Mouse (Mus musculus): ENCODE data around the gene Rint1.

DNA sequence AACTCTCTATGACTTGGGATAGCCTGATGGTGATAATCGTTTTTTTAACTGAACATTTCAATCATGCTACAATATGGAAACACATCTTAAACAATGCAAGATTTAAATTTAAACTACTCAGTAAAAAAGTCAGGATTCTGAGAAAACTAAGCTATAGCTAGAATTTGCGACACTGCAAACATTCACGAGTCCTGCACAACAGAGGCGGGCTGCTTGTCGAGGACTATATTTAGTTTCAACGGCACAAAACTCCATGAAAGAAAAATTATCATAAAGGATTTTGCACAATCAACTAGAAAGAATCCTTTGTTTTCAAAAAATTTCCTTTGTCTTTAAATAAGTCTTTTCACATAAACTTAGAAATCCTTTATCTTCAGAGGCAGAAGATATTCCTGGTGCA lies 25.0 kb upstream of the Rint1 start:
- TF ChIP-seq CTCF (IDR thresholded peaks at IDR 0.05; ENCODE audit: low read depth) (no peak), EP300 (IDR thresholded peaks at IDR 0.05; ENCODE audit: low read depth) (no peak)

Measured in liver, embryonic 14.5 days (tissue).